Mouse (Mus musculus): ENCODE results near the gene Slc9a7. TPM values are rescaled to one million over a fixed set of nuclear protein-coding genes. Genes with fewer than 3 reads are reported as not detected.

Slc9a7 gene
- polyA plus RNA-seq, 1 experiment from 2014 or later, result 17.5 TPM

- no peak overlapping the region for H3K4me3 ChIP-seq (replicated peaks; ENCODE audit: low read length)
- no peak overlapping the region for H3K4me2 ChIP-seq (replicated peaks)
- no peaks in the 10 kb centered on the region for H3K36me3 ChIP-seq (replicated peaks; ENCODE audit: control insufficient read depth, insufficient read depth)
- H3K27ac ChIP-seq, result no peak overlapping the region
- H3K9ac ChIP-seq, result no peak overlapping the region
- no peak for DNase-seq (ENCODE audit: low spot score)
- no peaks in the 10 kb centered on the region for H3K4me1 ChIP-seq (replicated peaks; ENCODE audit: control insufficient read depth, insufficient read depth, low read length)
- no peaks in the 10 kb centered on the region for H3K9me3 ChIP-seq (ENCODE audit: control insufficient read depth, low read length)
- ATAC-seq (ENCODE audit: low FRiP score), result no peak
- no peaks in the 10 kb centered on the region for H3K27me3 ChIP-seq (ENCODE audit: control insufficient read depth, insufficient read depth, low read length)
Measured at GRCm38 (mm10) chrX:20168430-20168829, 123.2 kb downstream of the Slc9a7 start.

- ATAC-seq (ENCODE audit: low FRiP score), result no peak
- DNase-seq (ENCODE audit: low spot score), result no peak
- no peak overlapping the region for H3K4me3 ChIP-seq (replicated peaks; ENCODE audit: low read length)
- no peak overlapping the region for H3K27ac ChIP-seq
- no peak overlapping the region for H3K9ac ChIP-seq
- H3K36me3 ChIP-seq (replicated peaks; ENCODE audit: control insufficient read depth, insufficient read depth), result no peaks in the 10 kb centered on the region
- H3K27me3 ChIP-seq (ENCODE audit: control insufficient read depth, insufficient read depth, low read length), result no peaks in the 10 kb centered on the region
- H3K4me2 ChIP-seq (replicated peaks), result no peak overlapping the region
- WGBS, result 69% methylated on average over 3 of the region's 3 CpGs
- no peaks in the 10 kb centered on the region for H3K4me1 ChIP-seq (replicated peaks; ENCODE audit: control insufficient read depth, insufficient read depth, low read length)
- no peaks in the 10 kb centered on the region for H3K9me3 ChIP-seq (ENCODE audit: control insufficient read depth, low read length)
Measured at GRCm38 (mm10) chrX:20164984-20165383, 126.6 kb downstream of the Slc9a7 start.

GRCm38 (mm10) chrX:20162322-20162711 lies 129.3 kb downstream of the Slc9a7 start:
- no peaks in the 10 kb centered on the region for H3K27me3 ChIP-seq (ENCODE audit: control insufficient read depth, insufficient read depth, low read length)
- WGBS, result 17% methylated on average over 4 of the region's 4 CpGs
- no peak overlapping the region for H3K27ac ChIP-seq
- H3K4me3 ChIP-seq (replicated peaks; ENCODE audit: low read length), result no peak overlapping the region
- H3K4me2 ChIP-seq (replicated peaks), result no peak overlapping the region
- peak; percentile 66 for DNase-seq (ENCODE audit: low spot score)
- ATAC-seq (ENCODE audit: low FRiP score), result no peak; the same call in 1 of the 2 replicates
- no peaks in the 10 kb centered on the region for H3K4me1 ChIP-seq (replicated peaks; ENCODE audit: control insufficient read depth, insufficient read depth, low read length)
- H3K36me3 ChIP-seq (replicated peaks; ENCODE audit: control insufficient read depth, insufficient read depth), result no peaks in the 10 kb centered on the region
- H3K9ac ChIP-seq, result no peak overlapping the region
- no peaks in the 10 kb centered on the region for H3K9me3 ChIP-seq (ENCODE audit: control insufficient read depth, low read length)

GRCm38 (mm10) chrX:20161687-20162321 lies 129.8 kb downstream of the Slc9a7 start:
- Histone ChIP-seq H3K27me3 (ENCODE audit: control insufficient read depth, insufficient read depth, low read length) (no peaks in the 10 kb centered on the region), H3K9ac (no peak overlapping the region), H3K9me3 (ENCODE audit: control insufficient read depth, low read length) (no peaks in the 10 kb centered on the region), H3K27ac (no peak overlapping the region), H3K4me1 (replicated peaks; ENCODE audit: control insufficient read depth, insufficient read depth, low read length) (no peaks in the 10 kb centered on the region), H3K4me2 (replicated peaks) (no peak overlapping the region), H3K36me3 (replicated peaks; ENCODE audit: control insufficient read depth, insufficient read depth) (no peaks in the 10 kb centered on the region), H3K4me3 (replicated peaks; ENCODE audit: low read length) (no peak overlapping the region)
- ATAC-seq (ENCODE audit: low FRiP score) (no peak), DNase-seq (ENCODE audit: low spot score) (no peak)
- WGBS, result 54% methylated on average over 9 of the region's 9 CpGs

GRCm38 (mm10) chrX:20160301-20160700 lies 131.3 kb downstream of the Slc9a7 start:
- Histone ChIP-seq H3K9ac (no peak overlapping the region), H3K27me3 (ENCODE audit: control insufficient read depth, insufficient read depth, low read length) (no peaks in the 10 kb centered on the region), H3K27ac (no peak overlapping the region), H3K36me3 (replicated peaks; ENCODE audit: control insufficient read depth, insufficient read depth) (no peaks in the 10 kb centered on the region), H3K9me3 (ENCODE audit: control insufficient read depth, low read length) (no peaks in the 10 kb centered on the region), H3K4me3 (replicated peaks; ENCODE audit: low read length) (no peak overlapping the region), H3K4me2 (replicated peaks) (no peak overlapping the region), H3K4me1 (replicated peaks; ENCODE audit: control insufficient read depth, insufficient read depth, low read length) (no peaks in the 10 kb centered on the region)
- DNase-seq (ENCODE audit: low spot score) (no peak), ATAC-seq (ENCODE audit: low FRiP score) (no peak)
- 56% methylated on average over 1 of the region's 1 CpGs for WGBS

- Histone ChIP-seq H3K4me2 (replicated peaks) (no peak overlapping the region), H3K4me3 (replicated peaks; ENCODE audit: low read length) (no peak overlapping the region), H3K27ac (no peak overlapping the region), H3K9ac (no peak overlapping the region), H3K4me1 (replicated peaks; ENCODE audit: control insufficient read depth, insufficient read depth, low read length) (no peaks in the 10 kb centered on the region), H3K27me3 (ENCODE audit: control insufficient read depth, insufficient read depth, low read length) (no peaks in the 10 kb centered on the region), H3K9me3 (ENCODE audit: control insufficient read depth, low read length) (no peaks in the 10 kb centered on the region), H3K36me3 (replicated peaks; ENCODE audit: control insufficient read depth, insufficient read depth) (no peaks in the 10 kb centered on the region)
- WGBS, result 23% methylated on average over 2 of the region's 2 CpGs
- peak; percentile 40 for DNase-seq (ENCODE audit: low spot score)
- ATAC-seq (ENCODE audit: low FRiP score), result no peak
Measured at GRCm38 (mm10) chrX:20157519-20157918, 134.1 kb downstream of the Slc9a7 start.

- Histone ChIP-seq H3K4me1 (replicated peaks; ENCODE audit: control insufficient read depth, insufficient read depth, low read length) (no peaks in the 10 kb centered on the region), H3K4me3 (replicated peaks; ENCODE audit: low read length) (no peak overlapping the region), H3K4me2 (replicated peaks) (no peak overlapping the region), H3K9ac (no peak overlapping the region), H3K27me3 (ENCODE audit: control insufficient read depth, insufficient read depth, low read length) (no peaks in the 10 kb centered on the region), H3K9me3 (ENCODE audit: control insufficient read depth, low read length) (no peaks in the 10 kb centered on the region), H3K36me3 (replicated peaks; ENCODE audit: control insufficient read depth, insufficient read depth) (no peaks in the 10 kb centered on the region), H3K27ac (no peak overlapping the region)
- no peak for ATAC-seq (ENCODE audit: low FRiP score)
- DNase-seq (ENCODE audit: low spot score), result no peak
- 95% methylated on average over 1 of the region's 1 CpGs for WGBS
Measured at GRCm38 (mm10) chrX:20129466-20129865, 162.1 kb downstream of the Slc9a7 start.

GRCm38 (mm10) chrX:20128951-20129350 lies 162.7 kb downstream of the Slc9a7 start:
- ATAC-seq (ENCODE audit: low FRiP score), result no peak
- Histone ChIP-seq H3K36me3 (replicated peaks; ENCODE audit: control insufficient read depth, insufficient read depth) (no peaks in the 10 kb centered on the region), H3K4me2 (replicated peaks) (no peak overlapping the region), H3K9me3 (ENCODE audit: control insufficient read depth, low read length) (no peaks in the 10 kb centered on the region), H3K4me3 (replicated peaks; ENCODE audit: low read length) (no peak overlapping the region), H3K9ac (no peak overlapping the region), H3K27ac (no peak overlapping the region), H3K27me3 (ENCODE audit: control insufficient read depth, insufficient read depth, low read length) (no peaks in the 10 kb centered on the region), H3K4me1 (replicated peaks; ENCODE audit: control insufficient read depth, insufficient read depth, low read length) (no peaks in the 10 kb centered on the region)
- no peak for DNase-seq (ENCODE audit: low spot score)

- Histone ChIP-seq H3K27me3 (ENCODE audit: control insufficient read depth, insufficient read depth, low read length) (no peaks in the 10 kb centered on the region), H3K36me3 (replicated peaks; ENCODE audit: control insufficient read depth, insufficient read depth) (no peaks in the 10 kb centered on the region), H3K4me3 (replicated peaks; ENCODE audit: low read length) (no peak overlapping the region), H3K4me1 (replicated peaks; ENCODE audit: control insufficient read depth, insufficient read depth, low read length) (no peaks in the 10 kb centered on the region), H3K4me2 (replicated peaks) (no peak overlapping the region), H3K9me3 (ENCODE audit: control insufficient read depth, low read length) (no peaks in the 10 kb centered on the region), H3K9ac (no peak overlapping the region), H3K27ac (no peak overlapping the region)
- 77% methylated on average over 2 of the region's 2 CpGs for WGBS
- ATAC-seq (ENCODE audit: low FRiP score) (no peak), DNase-seq (ENCODE audit: low spot score) (no peak)
Measured at GRCm38 (mm10) chrX:20125481-20125880, 166.1 kb downstream of the Slc9a7 start.

- no peaks in the 10 kb centered on the region for H3K27me3 ChIP-seq (ENCODE audit: control insufficient read depth, insufficient read depth, low read length)
- H3K36me3 ChIP-seq (replicated peaks; ENCODE audit: control insufficient read depth, insufficient read depth), result no peaks in the 10 kb centered on the region
- H3K9ac ChIP-seq, result no peak overlapping the region
- H3K4me2 ChIP-seq (replicated peaks), result no peak overlapping the region
- no peak overlapping the region for H3K27ac ChIP-seq
- DNase-seq (ENCODE audit: low spot score), result no peak
- no peak overlapping the region for H3K4me3 ChIP-seq (replicated peaks; ENCODE audit: low read length)
- no peak for ATAC-seq (ENCODE audit: low FRiP score)
- no peaks in the 10 kb centered on the region for H3K4me1 ChIP-seq (replicated peaks; ENCODE audit: control insufficient read depth, insufficient read depth, low read length)
- H3K9me3 ChIP-seq (ENCODE audit: control insufficient read depth, low read length), result no peaks in the 10 kb centered on the region
- 77% methylated on average over 2 of the region's 2 CpGs for whole genome bisulfite sequencing
Measured at GRCm38 (mm10) chrX:20117717-20118116, 173.9 kb downstream of the Slc9a7 start.
